Mouse (Mus musculus): ENCODE data around the gene C4b.
"Not testable (repeated sequence)": the region's sequence is repeated elsewhere in the genome, so short reads cannot be mapped to it uniquely, and the experiment has no call there.

C4b gene

DNA sequence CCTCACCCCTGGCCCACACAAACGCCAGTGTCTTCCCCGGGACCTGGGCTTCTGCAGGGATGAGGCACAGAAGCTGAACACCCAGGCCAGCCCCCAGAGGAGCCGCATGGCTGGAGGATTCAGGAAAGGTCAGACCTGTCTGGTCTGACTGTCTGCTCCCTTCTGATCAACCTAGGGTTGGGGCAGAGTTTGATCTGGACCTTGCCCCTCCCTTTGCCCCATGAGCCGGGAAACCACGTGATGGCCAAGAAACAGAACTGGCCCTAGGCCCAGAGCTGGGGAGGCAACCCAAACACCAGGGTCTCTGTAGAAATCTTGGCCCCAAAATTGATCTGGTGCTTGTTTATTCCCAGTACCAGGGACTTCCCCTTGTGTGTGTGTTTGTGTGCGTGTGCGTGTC, at the start of gene C4b:
Gene C4b (minus strand): TSS at position 164 of the 400 bp plus-strand sequence.
- ATAC-seq (ENCODE audit: low TSS enrichment) = no peak

DNA sequence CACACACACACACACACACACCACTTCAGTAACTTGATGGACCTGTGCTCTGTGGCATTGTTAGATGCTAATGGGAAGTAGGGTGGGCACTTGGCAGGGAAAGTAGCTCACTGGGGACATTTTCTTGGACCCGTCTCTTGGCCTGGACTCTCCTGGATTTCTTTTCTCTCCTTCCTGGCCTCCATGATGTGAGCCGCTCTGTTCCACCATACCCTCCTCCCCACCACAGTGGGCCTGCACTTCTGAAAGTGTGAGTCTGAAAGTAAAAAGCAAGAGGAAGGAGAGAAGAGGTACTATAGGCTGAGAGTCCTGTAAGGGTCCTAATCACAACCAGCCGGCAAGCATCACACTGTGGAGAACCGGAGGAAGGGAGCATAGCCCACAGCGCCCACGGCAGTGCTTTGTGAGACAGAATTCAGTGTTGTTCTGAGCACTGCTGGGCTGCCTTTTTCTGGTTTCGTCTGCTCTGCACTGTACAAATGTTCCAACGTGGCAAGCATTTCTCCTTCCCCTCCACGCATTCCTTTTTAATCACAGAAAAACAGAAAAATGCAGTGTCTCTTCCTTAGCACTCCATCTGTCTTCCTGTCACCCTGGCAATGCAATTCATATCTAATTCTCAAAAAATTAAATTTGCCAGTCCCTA, 34.1 kb upstream of the C4b start:
- ATAC-seq (ENCODE audit: low TSS enrichment) = peak; percentile 92

DNA sequence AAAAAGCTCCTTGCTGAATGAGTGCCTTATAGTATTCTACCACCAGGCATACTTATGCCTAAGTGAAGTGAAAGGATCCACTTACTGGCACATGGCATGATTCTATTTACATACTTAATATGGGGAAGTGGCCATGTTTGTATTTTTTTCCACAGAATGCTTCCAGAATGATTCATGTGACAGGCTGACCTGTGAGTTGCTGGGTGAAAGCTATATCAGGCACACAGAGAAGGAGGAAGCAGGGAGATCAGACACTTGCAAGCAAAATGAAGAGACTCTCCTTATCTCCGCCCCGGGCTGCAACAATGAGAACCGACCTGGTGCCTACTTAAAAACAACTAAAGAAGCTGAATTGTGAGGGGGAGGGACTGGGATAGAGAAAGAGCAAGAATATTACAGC, 17.8 kb upstream of the C4b start:
- ATAC-seq (ENCODE audit: low TSS enrichment) = no peak

DNA sequence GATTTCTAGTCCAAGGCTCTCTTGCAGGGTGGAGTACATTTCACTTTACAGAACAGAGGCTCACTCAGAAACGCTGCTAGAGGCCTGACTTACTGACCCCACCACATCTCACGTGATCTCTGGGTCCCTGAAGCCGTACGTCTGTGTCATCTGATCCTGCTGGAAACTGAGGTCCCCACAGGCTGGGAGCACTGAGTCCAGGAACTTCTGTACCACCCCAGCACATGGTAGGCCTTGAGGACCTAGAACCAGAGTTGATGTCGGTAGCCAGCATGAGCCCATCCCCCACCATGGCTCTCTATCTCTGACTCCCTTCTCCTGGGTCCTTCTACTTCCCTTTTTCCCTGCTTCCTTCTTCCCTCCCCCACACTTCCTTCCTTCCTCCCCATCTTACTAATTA, 2.8 kb upstream of the C4b start:
- no peak for ATAC-seq (ENCODE audit: low TSS enrichment)

DNA sequence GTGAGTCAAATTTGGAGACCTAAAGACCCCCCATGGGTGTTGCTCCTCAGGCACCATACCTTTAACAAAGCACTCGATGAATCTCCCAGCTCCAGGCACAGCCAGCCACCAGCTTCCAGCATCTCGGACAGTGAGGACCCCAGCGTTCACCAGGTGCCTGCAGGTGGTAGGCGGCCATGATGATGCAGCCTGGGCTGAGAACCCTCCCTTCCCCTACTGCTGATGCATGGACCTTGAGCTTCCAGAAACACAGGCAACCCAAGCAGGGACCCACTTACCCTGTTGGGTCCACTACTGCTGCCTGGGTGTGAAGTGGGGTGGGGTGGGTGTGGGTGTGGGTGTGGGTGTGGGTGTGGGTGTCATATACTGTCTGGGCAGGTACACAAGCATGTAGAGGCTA, 1.5 kb upstream of the C4b start:
- not testable (repeated sequence) for ATAC-seq (ENCODE audit: low TSS enrichment)

DNA sequence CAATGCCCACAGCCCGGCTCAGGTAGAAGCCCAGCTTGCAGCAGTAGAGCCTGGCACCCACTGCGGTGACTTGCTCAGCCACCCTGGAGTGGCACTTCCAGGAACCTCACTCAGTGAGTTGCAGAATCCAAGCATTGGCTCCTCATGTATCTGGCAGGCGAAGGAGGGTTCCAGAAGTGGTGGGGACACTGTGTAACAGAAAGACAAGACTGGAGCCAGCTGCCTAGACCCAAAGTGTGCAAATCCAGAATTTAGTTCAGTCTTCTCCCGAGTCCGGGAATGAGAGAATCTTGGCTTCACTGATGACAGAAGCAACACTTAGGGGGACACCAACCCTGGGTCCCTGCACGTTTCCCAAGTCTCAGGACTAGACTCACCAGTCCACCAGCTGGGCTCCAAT, 929 bp upstream of the C4b start:
- ATAC-seq (ENCODE audit: low TSS enrichment) = not testable (repeated sequence)

DNA sequence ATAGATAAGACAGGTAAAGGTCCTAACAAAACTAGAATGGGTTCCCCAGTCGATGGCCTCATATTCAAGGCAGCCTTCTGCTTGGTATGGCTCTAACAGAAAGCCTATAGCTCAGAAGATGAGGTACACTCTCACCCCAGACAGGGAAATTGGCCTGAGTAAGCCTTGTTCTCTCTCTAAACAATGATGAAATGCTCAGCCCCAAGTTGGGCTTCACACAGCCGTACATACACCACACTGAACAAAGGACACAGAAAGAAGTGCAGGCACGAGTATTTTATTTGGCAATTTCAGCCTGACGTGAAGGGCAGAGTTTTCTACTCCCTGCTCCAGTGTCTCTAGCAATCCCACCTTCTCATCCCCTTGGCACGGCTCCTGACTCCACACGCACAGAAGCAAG, 524 bp upstream of the C4b start:
- no peak for ATAC-seq (ENCODE audit: low TSS enrichment)

DNA sequence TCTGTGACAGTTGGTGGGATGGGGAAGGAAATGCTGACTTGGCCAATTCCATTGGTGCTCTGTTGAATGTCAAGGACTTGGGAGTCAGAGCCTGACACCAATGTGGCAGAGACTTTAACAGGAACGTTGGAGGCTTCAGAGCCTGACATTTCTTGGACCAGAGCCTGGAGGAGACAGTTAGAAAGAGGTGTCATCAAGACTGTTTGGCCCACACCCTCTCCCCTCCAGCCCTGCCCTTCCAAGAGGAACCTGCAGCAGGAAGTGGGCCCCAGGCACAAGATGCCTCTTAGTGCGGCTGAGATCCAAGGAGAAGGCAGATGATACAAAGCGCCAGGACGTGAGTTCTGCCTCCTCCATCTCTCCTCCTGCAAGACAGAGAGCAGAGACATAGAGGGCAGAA, 3.4 kb downstream of the C4b start:
- ATAC-seq (ENCODE audit: low TSS enrichment) = no peak

DNA sequence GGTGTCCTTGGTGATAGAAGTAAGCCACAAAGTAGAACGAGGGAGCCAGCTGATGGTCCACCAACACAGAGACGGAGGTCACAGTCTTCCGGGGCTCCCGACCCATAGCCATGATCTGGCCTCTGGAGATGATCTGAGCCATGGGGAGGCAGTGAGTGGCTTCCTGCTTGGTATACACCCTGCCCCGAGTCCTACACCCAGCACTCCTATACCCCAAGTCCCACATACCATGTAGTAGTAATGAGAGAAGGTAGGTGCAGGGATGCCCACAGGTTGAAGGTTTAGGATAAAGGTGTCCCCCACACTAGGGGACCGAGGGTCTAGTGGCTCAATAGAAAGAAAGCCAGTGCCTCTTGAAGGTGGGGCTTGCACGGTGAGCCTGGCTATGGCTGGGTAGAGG, 4.0 kb downstream of the C4b start:
- ATAC-seq (ENCODE audit: low TSS enrichment) = not testable (repeated sequence)

DNA sequence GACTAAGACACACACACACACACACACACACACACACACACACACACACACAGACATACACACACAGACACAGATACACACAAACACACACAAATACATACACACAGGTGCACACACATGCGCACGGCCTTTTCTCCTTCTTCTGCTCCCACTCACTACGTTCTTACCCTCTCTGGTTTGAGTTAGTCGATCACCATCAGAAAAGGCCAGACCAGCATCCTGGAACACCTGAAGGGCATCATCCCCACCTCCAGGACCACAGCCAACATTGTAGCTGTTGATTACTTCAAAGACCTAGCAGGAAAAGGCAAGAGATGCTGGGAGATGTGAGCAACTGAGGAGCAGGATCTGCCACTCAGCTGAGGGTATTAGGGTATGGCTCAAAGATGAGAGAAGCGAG, 6.2 kb downstream of the C4b start:
- not testable (repeated sequence) for ATAC-seq (ENCODE audit: low TSS enrichment)

DNA sequence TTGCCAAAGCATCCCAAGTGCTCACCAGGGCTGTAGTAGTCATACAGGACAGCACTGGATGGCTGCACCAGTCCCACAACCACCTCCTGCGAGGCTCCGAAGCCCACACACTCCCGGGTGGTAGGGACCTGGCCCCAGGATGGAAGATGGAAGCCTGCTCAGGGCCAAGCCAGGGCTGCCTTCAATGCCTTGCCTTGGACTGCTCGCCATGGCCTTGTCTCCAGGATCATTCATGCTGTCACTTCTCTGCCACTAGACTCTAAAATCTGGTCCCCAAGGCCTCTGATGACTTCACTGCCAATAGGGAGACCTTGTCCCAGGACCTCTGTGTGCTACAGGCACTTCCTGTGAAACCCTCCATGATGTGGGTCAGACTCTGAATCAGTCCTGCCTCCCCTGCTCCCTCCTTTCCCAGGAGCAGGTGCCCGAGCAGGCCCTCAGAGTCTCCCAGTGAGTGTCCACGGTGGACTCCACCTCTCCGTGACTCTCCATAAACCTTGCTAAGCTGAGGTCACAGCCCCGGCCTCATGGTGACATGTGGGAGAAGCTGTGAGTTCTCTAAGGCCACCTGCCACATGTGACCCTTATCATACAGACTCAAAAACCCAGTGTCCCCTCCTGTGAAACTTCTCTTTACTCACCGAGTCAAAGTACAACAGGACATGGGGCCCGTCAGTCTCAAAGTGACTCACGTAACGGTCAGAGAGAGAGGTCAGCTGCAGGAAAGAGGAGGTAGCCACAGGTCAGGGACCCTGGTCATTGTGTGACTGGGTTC, 13.7 kb downstream of the C4b start:
- ATAC-seq (ENCODE audit: low TSS enrichment) = not testable (repeated sequence)

DNA sequence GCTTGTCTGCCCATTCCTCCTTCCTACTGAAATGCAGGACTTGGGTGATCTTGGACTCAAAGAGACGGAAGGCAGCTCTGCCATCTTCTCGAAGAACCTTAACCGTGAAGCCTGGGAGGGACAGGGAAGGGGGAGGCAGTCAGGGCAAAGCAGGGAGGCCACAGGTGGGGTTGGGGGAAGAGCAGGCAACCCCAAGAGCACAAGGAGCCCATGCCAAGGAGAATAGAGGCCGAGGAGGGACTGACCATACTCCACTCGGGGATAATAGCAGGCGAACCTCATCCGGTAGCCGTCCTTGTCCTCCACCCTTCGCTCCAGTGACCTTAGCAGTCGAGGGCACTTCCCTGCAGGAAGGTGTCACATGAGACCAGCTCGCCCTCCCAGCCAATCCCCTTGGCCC, 14.5 kb downstream of the C4b start:
- ATAC-seq (ENCODE audit: low TSS enrichment) = not testable (repeated sequence)

DNA sequence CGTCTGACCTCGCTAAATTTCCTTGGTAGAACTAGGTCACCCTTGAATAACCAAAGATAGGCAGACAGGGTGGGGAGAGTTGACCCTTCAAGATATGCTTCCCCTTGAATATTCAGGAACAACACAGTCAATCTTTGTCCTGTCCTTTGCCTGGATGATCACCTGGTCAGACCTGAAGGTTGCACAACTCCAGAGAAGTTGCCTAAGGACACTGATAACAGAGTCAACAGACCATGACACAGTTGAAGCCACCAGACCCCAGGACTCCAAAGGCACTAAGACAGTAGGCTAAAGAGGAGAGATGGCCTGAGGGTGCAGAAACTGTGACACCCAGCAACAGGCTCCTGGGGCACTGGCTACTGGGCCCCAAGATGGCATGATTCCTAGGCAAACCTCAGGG, 15.8 kb downstream of the C4b start:
- ATAC-seq (ENCODE audit: low TSS enrichment) = no peak

DNA sequence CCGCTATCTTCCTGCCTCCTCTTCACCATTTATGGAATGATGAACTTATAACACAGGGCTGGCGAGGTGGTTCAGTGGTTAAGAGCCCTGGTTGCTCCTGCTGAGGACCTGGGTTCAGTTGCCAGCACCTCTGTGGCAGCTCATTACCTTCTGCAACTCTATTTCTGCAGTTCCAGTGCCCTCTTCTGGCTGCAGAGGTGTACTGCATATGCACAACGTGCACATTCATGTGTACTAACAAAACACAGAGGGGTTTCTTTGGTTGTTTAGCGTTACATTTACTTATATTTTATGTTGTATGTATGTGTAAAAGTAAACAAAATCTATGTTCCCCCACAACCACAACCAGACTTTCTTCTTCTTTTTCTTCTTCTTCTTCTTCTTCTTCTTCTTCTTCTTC, 20.6 kb downstream of the C4b start:
- ATAC-seq (ENCODE audit: low TSS enrichment) = no peak

DNA sequence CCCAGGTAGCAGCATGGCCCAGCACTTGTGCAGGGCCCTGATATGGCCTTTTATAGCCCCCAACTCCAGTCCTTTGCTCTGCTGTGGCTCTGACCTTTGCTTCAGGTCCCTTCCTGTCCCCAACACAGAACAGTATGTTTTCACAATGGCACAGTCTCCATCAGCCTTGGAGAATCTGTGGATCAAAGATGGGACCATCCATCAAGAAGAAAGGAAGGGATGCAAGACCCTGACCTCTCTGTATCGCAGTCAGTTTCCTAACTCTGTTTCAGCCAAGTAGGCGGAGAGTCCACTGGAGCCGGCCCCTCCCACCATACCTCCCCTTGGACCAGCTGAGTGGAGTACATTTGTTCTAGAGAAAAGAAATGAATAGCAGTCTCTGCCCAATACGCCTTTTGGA, 21.4 kb downstream of the C4b start:
- ATAC-seq (ENCODE audit: low TSS enrichment) = not testable (repeated sequence)

DNA sequence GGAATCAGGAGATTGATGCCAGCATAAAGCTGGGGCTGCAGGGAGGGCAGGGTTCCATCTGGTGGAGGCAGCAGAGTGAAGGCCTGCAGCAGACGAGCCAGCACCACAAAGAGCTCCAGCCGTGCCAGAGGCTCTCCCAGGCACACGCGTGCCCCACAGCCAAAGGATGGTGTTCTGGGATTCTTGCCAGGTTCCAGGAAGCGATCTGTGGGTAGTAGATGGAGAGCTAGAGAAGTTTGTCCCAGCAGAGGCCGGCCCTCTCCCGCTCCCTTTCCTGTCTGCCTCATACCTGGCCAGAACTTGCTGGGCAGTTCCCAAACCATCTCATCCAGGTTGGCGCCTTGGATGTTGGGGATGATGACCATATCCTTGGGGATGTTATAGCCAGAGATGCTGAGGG, 23.8 kb downstream of the C4b start:
- not testable (repeated sequence) for ATAC-seq (ENCODE audit: low TSS enrichment)

DNA sequence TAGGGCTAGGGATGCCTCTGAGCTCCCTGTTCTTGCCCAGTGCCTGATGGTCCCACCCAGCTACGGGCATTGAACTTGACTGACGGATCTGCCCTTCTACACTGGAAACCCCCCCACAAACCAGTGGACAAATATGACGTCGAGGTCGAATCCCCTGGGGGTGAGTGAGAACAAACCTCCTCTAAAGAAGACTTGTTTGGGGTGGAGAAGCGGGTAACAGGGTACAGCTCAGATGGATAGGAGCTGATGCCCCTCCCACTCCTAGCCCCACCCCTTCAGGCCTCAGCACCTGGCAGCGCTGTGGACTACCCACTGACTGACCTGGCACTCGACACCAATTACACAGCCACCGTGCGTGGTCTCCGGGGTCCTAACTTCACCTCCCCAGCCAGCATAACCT, 26.3 kb downstream of the C4b start:
- ATAC-seq (ENCODE audit: low TSS enrichment) = no peak

DNA sequence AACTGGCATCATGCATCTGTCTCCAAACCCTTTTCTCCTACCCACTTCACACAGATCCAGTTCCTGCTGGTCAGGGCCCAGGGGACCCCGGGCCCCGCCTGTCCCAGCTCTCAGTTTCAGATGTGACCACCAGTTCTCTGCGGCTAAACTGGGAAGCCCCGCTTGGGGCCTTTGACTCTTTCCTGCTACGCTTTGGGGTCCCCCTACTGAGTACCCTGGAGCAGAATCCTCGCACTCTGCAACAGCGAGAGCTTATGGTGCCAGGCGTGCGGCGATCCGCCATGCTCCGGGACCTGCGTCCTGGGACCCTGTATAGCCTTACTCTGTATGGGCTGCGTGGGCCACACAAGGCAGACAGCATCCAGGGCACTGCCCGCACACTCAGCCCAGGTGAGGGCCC, 27.4 kb downstream of the C4b start:
- no peak for ATAC-seq (ENCODE audit: low TSS enrichment)

DNA sequence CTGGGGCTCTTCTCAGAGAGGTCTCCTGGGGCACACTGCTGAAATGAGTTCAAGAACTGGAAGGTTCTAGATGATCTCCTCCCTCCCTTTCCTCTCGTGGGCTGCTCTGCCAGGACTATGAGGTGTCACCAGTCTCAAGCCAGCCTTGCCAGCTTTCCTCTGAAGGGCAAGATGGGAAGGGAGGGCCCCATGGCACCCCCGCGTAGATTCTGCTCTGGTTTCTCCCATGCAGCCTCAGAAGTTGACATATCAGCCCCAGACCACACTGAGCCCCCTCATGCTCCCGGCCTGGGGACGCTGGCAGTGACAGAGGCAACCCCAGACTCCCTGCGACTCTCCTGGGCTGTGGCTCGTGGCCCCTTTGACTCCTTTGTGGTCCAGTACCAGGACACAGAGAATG, 28.2 kb downstream of the C4b start:
- ATAC-seq (ENCODE audit: low TSS enrichment) = not testable (repeated sequence)

DNA sequence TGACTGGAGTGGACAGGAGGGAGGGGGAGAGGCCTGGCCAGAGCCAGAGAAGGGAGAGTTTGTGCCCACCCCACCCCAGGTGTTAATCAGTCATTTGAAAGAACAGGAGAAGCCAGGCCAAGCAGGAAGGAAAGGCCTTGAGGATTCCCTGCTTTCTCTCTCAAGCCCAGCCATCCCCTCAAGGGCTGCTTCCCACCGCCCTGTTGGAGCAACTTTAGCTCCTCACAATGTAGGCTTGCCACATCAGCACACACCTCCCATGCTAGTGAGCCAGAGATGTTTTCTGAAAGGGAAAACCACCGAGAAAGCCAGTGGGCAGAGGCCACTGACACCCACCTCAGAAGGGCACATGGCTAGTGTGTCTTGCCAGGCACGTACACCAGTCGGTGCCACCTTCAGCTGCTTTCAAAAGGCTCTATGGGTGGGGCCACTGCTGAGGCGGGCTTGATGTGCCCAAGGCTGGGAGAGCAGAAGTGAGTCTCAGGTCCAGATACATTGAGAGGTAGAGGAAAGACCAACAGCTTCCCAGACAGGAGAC, 28.7 kb downstream of the C4b start:
- ATAC-seq (ENCODE audit: low TSS enrichment) = not testable (repeated sequence)

DNA sequence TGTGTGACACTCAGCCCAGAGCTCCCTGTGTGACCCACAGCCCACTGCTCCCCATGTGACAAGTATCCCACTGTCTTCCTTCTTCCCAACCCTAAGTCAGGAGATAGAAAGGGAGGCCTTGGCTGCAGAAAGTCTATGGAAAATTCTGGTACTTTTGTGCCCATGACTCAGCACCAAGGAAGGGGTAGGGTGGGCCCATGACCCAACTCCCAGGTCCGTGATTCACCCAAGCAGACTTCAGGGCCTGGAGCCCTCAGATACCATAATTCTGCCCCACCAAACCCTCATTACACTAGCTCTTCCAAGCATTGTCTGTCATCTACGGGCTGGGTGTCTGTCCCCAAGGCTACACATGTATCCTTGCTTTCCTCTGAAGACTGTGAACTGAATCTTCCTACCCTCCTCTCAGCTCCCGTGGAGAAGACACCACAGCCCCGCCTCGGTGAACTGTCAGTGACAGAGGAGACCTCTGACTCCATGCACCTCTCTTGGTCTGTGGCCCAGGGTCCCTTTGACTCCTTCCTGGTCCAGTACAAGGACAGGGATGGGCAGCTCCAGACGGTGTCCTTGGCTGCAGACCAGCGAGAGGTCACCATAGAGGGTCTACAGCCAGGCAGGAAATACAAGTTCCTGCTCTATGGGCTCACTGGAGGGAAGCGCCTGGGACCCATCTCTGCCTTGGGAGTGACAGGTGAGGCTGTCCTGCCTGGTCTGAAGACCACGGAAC, 29.3 kb downstream of the C4b start:
- not testable (repeated sequence) for ATAC-seq (ENCODE audit: low TSS enrichment)

DNA sequence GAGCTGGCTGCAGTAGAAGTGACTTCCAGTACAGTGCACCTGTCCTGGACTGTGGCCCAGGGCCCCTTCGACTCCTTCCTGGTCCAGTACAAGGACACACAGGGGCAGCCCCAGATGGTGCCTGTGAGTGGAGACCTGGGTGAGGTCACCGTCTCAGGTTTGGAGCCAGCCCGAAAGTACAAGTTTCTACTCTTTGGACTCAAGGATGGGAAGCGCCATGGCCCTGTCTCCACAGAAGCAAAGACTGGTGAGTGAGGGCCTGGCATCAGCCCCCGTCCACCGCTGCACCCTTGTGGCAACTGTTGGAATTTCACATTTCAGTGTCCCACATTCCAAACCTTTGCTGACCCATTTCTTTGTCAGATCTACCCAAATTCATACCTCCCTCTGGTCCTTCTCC, 30.7 kb downstream of the C4b start:
- ATAC-seq (ENCODE audit: low TSS enrichment) = peak; percentile 59; the same call in 1 of the 2 replicates

DNA sequence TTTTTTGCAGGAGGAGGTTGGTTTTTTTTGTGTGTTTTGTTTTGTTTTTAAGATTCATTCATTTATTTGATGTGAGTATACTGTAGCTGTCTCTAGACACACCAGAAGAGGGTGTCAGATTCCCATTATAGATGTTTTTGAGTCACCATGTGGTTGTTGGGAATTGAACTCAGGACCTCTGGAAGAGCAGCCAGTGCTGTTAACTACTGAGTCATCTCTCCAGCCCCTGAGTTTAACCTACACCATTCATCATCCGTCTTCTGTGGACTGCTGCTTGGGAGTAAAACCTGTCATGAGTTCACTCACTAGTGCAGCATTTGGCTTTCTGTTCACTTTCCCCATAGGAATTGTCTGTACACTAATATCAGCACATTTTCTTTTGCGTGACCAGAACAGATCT, 37.2 kb downstream of the C4b start:
- not testable (repeated sequence) for ATAC-seq (ENCODE audit: low TSS enrichment)
